Mouse (Mus musculus) cortical plate, adult 2 months (tissue): ENCODE measurements around the gene Aanat.
A peak's percentile ranks its signal among the peaks of the same experiment; 100 is the strongest.

Experiments used
- CTCF ChIP-seq: fragments of 200-500 bp; IDR thresholded peaks from 2 replicates; pipeline ENCODE4 v1.5.1; 2011; ENCODE audit warnings: mild to moderate bottlenecking, control low read depth, low read length; ENCODE audit not compliant: insufficient read depth; ENCODE audit errors: extremely low read depth
- POLR2A ChIP-seq: fragments of 200-500 bp; IDR thresholded peaks from 2 replicates; pipeline ENCODE4 v1.6.1; 2011; ENCODE audit warnings: mild to moderate bottlenecking, low read length, control low read depth; ENCODE audit not compliant: insufficient read depth; ENCODE audit errors: extremely low read depth

DNA sequence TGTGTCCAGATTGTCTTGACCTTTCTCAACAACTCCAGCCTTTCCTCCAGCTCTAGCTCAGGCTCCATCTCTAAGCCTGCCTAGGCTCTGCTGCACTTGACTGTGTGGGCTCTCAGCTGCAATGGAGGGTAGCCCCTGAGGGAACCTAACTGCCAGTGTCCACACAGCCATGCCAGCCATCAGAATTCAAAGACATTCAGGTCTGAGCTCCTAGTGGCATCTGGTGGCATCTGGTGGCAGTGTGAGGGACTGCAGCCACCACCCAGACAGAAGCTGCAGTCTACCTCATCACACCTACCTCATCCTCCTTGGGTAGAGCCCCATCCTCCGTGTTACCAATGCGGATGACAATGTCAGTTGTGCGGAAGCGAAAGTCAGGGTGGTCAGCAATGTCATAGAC lies 43.1 kb upstream of the Aanat start:
- TF ChIP-seq POLR2A (no peak), CTCF (peak; percentile 78)
